Mouse (Mus musculus) layer of hippocampus, adult 2 months (tissue): ENCODE results near the gene Ric8a. TPM values are rescaled to one million over a fixed set of nuclear protein-coding genes. Genes with fewer than 3 reads are reported as not detected.

Experiments
- DNase-seq, 2 experiments: peaks; one replicate each; pipeline ENCODE4 v3.0.0; 2022; ENCODE audit warnings: low spot score in 2 of 2
- H3K27ac ChIP-seq: fragments of 200-600 bp; 2 replicates; pipeline ENCODE4 v1.8.1; 2022
- H3K4me3 ChIP-seq: fragments of 200-600 bp; 2 replicates; pipeline ENCODE4 v1.8.1; 2022; ENCODE audit warnings: mild to moderate bottlenecking
- CTCF ChIP-seq: fragments of 200-600 bp; conservative IDR thresholded peaks from 2 replicates; pipeline ENCODE4 v1.8.1; 2022; ENCODE audit warnings: antibody characterized with exemption, mild to moderate bottlenecking, moderate library complexity
- total RNA-seq, 2 experiments: library from RNA; stranded (reverse); gene quantifications; 2 replicates each; pipeline ENCODE4 v1.2.3; 2021

Ric8a gene
- total RNA-seq, 2 experiments from 2014 or later, result 78.2 to 82.8 TPM

- H3K27ac ChIP-seq, result no peak overlapping the region
- no peak overlapping the region for H3K4me3 ChIP-seq
- no peak for DNase-seq
- peak; percentile 58 for TF ChIP-seq CTCF
Observed at GRCm38 (mm10) chr7:140907697-140908096, 50.9 kb downstream of the Ric8a start.

GRCm38 (mm10) chr7:140908181-140908580 is 51.4 kb downstream of the Ric8a start:
- DNase-seq, result no peak
- no peak overlapping the region for H3K27ac ChIP-seq
- no peak for TF ChIP-seq CTCF
- no peak overlapping the region for H3K4me3 ChIP-seq

- TF ChIP-seq CTCF, result peak; percentile 90
- H3K27ac ChIP-seq, result 0 out of 2 replicates have a peak overlapping the region, but pooled peaks have one; percentile 29
- peak; percentile 50 to 68 for DNase-seq
- peak overlapping the region; percentile 56 for H3K4me3 ChIP-seq
Observed at GRCm38 (mm10) chr7:140908634-140909107, 51.9 kb downstream of the Ric8a start.

DNA sequence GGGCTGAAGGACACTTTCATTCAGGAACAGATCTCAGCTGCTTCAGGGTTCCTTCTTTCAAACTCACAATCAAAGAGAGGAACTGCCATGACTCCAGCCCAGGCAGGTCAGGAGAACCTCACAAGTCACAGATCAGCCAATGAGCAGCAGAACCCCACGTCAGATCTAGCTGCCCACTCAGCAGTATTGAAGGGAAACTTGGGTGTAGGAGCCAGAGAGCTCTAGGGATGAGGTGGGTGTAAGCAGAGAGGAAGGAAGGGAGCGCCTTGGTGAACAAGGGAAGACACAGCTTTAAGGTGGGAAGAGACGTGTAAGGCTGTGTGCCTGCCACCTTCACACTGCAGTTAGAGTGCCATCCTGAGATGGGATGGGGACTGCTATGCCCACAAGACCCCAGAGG is 55.5 kb downstream of the Ric8a start:
- no peak for TF ChIP-seq CTCF
- Histone ChIP-seq H3K4me3 (no peak overlapping the region), H3K27ac (no peak overlapping the region)
- DNase-seq, result no peak

DNA sequence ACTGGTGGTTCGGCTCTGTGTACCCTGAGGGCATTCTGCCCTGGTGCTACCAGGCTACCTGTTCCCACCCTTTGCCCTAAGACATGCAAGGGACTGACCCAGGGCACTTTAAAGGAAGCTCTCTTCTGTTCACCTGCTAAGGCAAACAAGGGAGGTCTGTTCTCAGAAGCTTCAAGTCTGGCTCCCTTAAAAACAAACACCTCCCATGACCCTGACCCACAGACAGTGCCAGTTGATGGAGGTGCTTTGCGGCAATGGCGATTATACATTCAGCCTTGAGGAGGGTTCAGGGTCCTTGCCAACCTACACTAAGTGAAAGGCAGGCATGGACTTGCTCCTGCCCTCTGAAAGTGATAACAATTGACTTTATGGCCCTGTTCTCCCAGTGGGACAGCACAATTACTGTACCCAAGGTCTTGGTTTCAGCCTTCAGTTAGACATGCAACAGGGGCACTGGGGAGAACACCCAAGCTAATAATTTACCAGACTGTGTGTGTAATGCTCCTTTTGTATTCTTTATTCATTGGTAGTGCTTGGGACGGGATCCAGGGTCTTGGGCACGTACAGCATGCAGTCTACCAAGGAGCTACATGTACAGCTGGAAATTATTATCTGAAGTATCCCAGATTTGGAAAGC is 56.2 kb downstream of the Ric8a start:
- DNase-seq, result no peak
- no peak overlapping the region for H3K4me3 ChIP-seq
- TF ChIP-seq CTCF, result no peak
- no peak overlapping the region for H3K27ac ChIP-seq

Other genes with a start within 250 kb of the Ric8a start
- gene Olfr61, start 228.0 kb upstream of the Ric8a start, total RNA-seq, result under 1 TPM in 1 of 2 experiments, not detected in 1; 0.29 TPM
- gene Olfr53, start 210.5 kb upstream of the Ric8a start, total RNA-seq, result under 1 TPM in 1 of 2 experiments, not detected in 1; 0.34 TPM
- under 1 TPM; 0.20 to 0.23 TPM for gene Olfr539, start 197.0 kb upstream of the Ric8a start, total RNA-seq
- gene Olfr45, start 175.0 kb upstream of the Ric8a start, total RNA-seq, result under 1 TPM; 0.12 to 0.13 TPM
- not detected for gene Olfr541, start 159.7 kb upstream of the Ric8a start, total RNA-seq
- gene Cyp2e1, start 93.2 kb upstream of the Ric8a start, total RNA-seq, result not detected
- gene Syce1, start 69.1 kb upstream of the Ric8a start, total RNA-seq, result not detected
- 10 to 100 TPM; 10.7 to 18.0 TPM for gene Zfp941, start 34.8 kb upstream of the Ric8a start, total RNA-seq
- 1 to 10 TPM; 1.1 to 1.4 TPM for gene Urah, start 21.9 kb upstream of the Ric8a start, total RNA-seq
- gene Scgb1c1, start 11.4 kb upstream of the Ric8a start, total RNA-seq, result not detected
- not detected for gene Odf3, start 9.2 kb upstream of the Ric8a start, total RNA-seq
- 1 to 10 TPM in 1 of 2 experiments, not detected in 1; 1.8 TPM for gene Gm45785, start 626 bp upstream of the Ric8a start, total RNA-seq
- gene Bet1l, start 620 bp downstream of the Ric8a start, total RNA-seq, result 10 to 100 TPM; 25.1 to 28.3 TPM
- gene Psmd13, start 25.0 kb downstream of the Ric8a start, total RNA-seq, result 100 to 1,000 TPM; 111 to 113 TPM
- gene Sirt3, start 25.4 kb downstream of the Ric8a start, total RNA-seq, result 10 to 100 TPM; 69.2 to 73.2 TPM
- 1 to 10 TPM in 1 of 2 experiments, not detected in 1; 1.3 TPM for gene Cox8b, start 43.5 kb downstream of the Ric8a start, total RNA-seq
- gene Nlrp6, start 63.9 kb downstream of the Ric8a start, total RNA-seq, result under 1 TPM; 0.27 to 0.51 TPM
- 1 to 10 TPM; 4.0 to 7.1 TPM for gene Pgghg, start 84.4 kb downstream of the Ric8a start, total RNA-seq
- not detected for gene Ifitm5, start 93.3 kb downstream of the Ric8a start, total RNA-seq
- not detected for gene Gm45717, start 99.0 kb downstream of the Ric8a start, total RNA-seq
- gene Ifitm2, start 99.0 kb downstream of the Ric8a start, total RNA-seq, result 10 to 100 TPM; 13.0 to 16.3 TPM
- gene Ifitm1, start 110.3 kb downstream of the Ric8a start, total RNA-seq, result 1 to 10 TPM; 1.9 to 2.9 TPM
- 10 to 100 TPM in 1 of 2 experiments, 1 to 10 TPM in 1; 9.6 to 13.9 TPM for gene Ifitm3, start 153.8 kb downstream of the Ric8a start, total RNA-seq
- not detected for gene Ifitm6, start 161.0 kb downstream of the Ric8a start, total RNA-seq
- gene Gm17387, start 172.2 kb downstream of the Ric8a start, total RNA-seq, result not detected
- gene B4galnt4, start 204.1 kb downstream of the Ric8a start, total RNA-seq, result 100 to 1,000 TPM in 1 of 2 experiments, 10 to 100 TPM in 1; 93.4 to 101 TPM
- not detected for gene Pkp3, start 221.3 kb downstream of the Ric8a start, total RNA-seq
- gene Sigirr, start 243.6 kb downstream of the Ric8a start, total RNA-seq, result 1 to 10 TPM; 2.1 to 2.5 TPM